Mouse (Mus musculus): ENCODE results near the gene Dnajc9.
A peak's percentile ranks its signal among the peaks of the same experiment; 100 is the strongest.

Gene Dnajc9

DNA sequence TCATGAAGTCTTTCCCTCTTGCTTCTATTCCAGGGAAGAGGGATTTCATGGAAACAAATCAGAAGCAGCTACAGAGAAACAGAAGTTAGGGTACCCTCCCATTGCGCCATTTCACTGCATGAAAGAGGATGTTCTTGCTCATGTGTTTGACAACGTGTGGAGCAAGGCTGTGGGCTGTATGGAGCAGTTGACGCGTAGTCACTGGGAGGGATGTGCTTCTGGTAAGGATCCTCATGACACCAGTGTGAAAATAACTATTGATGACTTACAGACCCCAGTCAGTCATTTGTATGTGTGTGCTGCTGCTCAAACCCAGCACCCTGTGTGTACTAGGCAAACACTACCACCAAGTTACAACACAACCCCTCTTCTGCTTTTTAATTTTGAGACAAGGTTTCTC is 25.5 kb downstream of the Dnajc9 start:
- DNase-seq (ENCODE audit: low read depth, low spot score) = no peak

DNA sequence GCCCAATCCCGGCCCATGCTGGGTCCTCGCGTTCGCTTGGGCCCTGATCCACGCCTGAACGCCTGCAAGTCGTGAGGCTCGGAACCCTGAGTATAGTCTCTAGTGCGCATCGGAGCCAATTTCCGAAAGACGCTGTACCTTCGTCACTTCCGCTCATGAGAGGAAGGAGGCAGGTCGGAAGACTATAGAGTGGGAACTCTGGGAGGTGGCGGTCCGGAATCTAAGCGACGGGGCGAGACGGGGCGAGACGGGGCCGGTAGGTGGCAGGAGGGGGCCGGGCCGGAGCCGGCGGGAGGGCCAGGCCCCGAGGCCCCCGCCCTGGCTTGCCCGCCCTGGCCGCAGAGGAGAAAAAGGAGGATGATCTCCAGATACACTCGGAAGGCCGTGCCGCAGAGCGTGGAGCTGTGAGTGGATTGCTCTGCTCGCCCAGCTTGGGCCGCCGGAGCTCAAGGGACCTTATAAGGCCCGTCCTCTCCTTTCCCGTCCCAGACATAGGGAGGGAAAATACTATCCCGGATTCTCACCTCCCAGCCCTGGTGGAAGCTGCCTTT is 40.6 kb downstream of the Dnajc9 start, which contains the start of the genes Ecd and Fam149b:
Ecd (minus strand) TSS at position 131 of the 551 bp plus-strand sequence.
Fam149b (plus strand) TSS at position 172 of the 551 bp plus-strand sequence.
- peak; percentile 98 for DNase-seq (ENCODE audit: low read depth, low spot score)

DNA sequence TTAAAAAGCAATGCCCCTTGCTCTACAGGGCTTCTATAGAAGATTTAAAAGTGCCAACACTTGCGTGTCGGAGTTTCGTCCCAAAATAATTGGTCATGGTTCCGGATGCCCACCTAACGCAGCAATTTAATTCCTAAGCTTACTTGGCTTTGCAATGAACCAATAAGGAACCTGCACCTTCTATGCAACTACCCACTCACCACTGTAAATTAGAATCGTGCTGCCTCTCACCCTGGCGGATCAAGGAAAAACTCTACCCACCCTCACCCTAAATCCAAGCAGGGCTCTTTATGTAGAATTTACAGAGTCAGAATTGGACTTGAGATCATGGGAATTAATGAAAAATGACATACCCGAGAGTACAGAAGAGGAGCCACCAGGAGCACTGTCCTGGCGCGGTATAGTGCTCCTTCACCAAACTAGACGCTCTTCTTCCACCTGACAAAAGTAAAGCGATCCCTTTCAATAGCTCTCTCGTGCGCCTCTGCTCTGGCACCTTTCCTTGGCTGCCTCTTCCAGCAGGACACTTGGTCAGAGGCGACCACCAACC is 41.2 kb downstream of the Dnajc9 start:
- no peak for DNase-seq (ENCODE audit: low read depth, low spot score)

DNA sequence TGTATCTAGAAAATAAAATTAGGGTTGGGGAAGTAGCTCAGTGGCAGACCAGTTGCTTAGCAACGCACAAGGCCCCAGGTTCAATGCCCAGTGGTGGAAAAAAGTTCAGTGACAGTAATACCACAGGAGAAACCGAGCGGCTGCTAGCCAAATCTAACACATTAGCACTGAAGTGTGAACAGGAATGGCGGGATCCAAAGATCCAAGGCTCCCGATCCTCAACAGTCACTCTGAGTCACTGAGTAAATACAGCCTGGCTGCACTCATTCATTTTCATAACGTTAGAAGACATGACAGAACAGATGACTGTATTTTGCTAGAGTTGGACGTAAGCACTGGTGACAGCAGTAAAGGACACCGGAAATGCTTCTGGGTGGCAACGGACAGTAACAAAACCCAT is 42.8 kb downstream of the Dnajc9 start:
- DNase-seq (ENCODE audit: low read depth, low spot score) = no peak

DNA sequence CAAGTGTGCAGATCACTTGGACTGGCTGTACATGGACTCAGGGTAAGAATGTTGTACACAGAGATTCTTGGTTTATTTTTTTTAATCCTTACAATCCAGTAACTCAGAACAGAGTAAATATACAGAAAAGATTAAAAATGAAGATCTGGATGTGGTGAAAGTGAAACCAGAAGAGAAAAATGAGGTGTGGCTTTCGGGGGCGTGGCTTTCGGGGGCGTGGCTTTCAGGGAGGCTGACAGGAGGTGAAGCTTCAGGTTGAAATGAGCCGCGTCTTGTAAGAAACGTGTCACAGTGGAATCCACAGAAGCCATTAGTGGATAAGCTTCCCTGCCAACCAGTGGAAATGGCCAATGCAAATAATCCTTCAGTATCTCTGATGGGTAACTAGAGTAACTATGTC is 47.8 kb downstream of the Dnajc9 start:
- peak; percentile 38 for DNase-seq (ENCODE audit: low read depth, low spot score)

DNA sequence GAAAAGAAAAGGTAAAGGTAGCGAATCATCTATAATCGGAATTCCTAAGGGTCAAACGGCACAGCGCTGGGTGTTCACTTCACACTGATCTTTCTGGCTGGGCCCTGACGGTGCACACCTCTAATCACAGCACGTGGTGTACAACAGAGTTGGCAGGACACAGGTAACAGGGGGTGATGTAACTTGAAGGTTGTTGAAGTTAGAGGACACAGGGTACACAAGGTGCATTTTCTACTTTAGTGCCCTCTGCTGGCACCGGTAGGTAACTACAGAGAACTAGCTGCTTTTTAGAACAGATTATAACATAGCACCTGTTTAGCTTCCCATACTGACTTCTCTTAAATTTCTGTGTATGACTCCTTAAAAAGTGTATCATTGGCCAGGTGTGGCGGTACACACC is 48.6 kb downstream of the Dnajc9 start:
- peak; percentile 80 for DNase-seq (ENCODE audit: low read depth, low spot score)

DNA sequence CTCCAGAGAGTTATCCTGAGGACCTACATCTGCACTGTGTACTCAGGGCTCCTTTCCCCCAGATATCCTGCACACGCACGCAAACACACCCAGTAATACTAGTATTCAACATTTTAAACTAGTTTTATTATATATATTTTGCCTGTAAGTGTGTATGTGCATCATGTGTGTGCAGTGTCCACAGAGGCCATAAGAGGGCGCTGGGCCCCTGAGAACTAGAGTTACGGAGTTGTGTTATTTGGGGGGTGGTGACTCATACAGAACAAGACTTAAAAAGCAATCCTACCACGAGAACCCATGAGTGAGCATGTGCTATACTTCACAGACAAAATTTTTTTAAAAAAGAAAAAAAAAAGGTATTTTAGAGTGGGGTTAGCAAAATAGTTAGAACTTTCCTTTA is 49.3 kb downstream of the Dnajc9 start:
- DNase-seq (ENCODE audit: low read depth, low spot score) = peak; percentile 35

All from ZHBTc4 (cell line).